Mouse (Mus musculus): ENCODE data around the gene Leo1. TPM values are rescaled to one million over a fixed set of nuclear protein-coding genes. Genes with fewer than 3 reads are reported as not detected.

The Leo1 gene
- 10 to 100 TPM; 36.9 to 38.3 TPM for total RNA-seq (2021)

- intact Hi-C loops (cut with DNase I): no loop called here
- DNase-seq: peak; percentile 87
These were observed at the start of gene Leo1 for GRCm38 (mm10) chr9:75440796-75441666. Gene Leo1 (plus strand): TSS chr9:75441524.

- intact Hi-C loops (cut with DNase I): no loop called here
These were observed 48.1 kb upstream of the Leo1 start for GRCm38 (mm10) chr9:75393251-75393650.

GRCm38 (mm10) chr9:75395971-75396370 is 45.4 kb upstream of the Leo1 start:
- no peak for DNase-seq
- intact Hi-C loops (cut with DNase I): no loop called here

More at GRCm38 (mm10) chr9:75393251-75393650, 48.1 kb upstream of the Leo1 start:
- DNase-seq: no peak

- intact Hi-C loops (cut with DNase I): no loop called here
- DNase-seq: no peak
These were observed 42.3 kb upstream of the Leo1 start for GRCm38 (mm10) chr9:75399069-75399468.

GRCm38 (mm10) chr9:75400639-75401038 is 40.7 kb upstream of the Leo1 start:
- intact Hi-C loops (cut with DNase I): no loop called here
- peak; percentile 21 for DNase-seq

GRCm38 (mm10) chr9:75401593-75402504 is 39.5 kb upstream of the Leo1 start:
- intact Hi-C loops (cut with DNase I): no loop called here
- no peak for DNase-seq

- no peak for DNase-seq
- intact Hi-C loops (cut with DNase I): no loop called here
These were observed 37.8 kb upstream of the Leo1 start for GRCm38 (mm10) chr9:75403520-75403919.

GRCm38 (mm10) chr9:75406121-75406520 is 35.2 kb upstream of the Leo1 start:
- intact Hi-C loops (cut with DNase I): no loop called here
- no peak for DNase-seq

- no peak for DNase-seq
- intact Hi-C loops (cut with DNase I): no loop called here
These were observed 33.5 kb upstream of the Leo1 start for GRCm38 (mm10) chr9:75407803-75408202.

GRCm38 (mm10) chr9:75408204-75408826 is 33.0 kb upstream of the Leo1 start:
- intact Hi-C loops (cut with DNase I): no loop called here
- no peak for DNase-seq

GRCm38 (mm10) chr9:75409031-75409851 is 32.1 kb upstream of the Leo1 start:
- peak; percentile 71 for DNase-seq
- intact Hi-C loops (cut with DNase I): no loop called here

GRCm38 (mm10) chr9:75409852-75410378 is 31.4 kb upstream of the Leo1 start, which contains the start of gene Mapk6:
Gene Mapk6 (minus strand): TSS chr9:75410005.
- intact Hi-C loops (cut with DNase I): no loop called here
- peak; percentile 96 for DNase-seq

GRCm38 (mm10) chr9:75410868-75411487 is 30.3 kb upstream of the Leo1 start:
- intact Hi-C loops (cut with DNase I): no loop called here

GRCm38 (mm10) chr9:75411584-75411983 is 29.7 kb upstream of the Leo1 start:
- no peak for DNase-seq
- intact Hi-C loops (cut with DNase I): no loop called here

More at GRCm38 (mm10) chr9:75410868-75411487, 30.3 kb upstream of the Leo1 start:
- DNase-seq: no peak

- no peak for DNase-seq
- intact Hi-C loops (cut with DNase I): no loop called here
These were observed 28.1 kb upstream of the Leo1 start for GRCm38 (mm10) chr9:75413206-75413605.

- DNase-seq: no peak
- intact Hi-C loops (cut with DNase I): no loop called here
These were observed 27.1 kb upstream of the Leo1 start for GRCm38 (mm10) chr9:75414204-75414603.

- intact Hi-C loops (cut with DNase I): no loop called here
- DNase-seq: no peak
These were observed 19.1 kb upstream of the Leo1 start for GRCm38 (mm10) chr9:75422251-75422691.

- intact Hi-C loops (cut with DNase I): no loop called here
- DNase-seq: no peak
These were observed 17.6 kb upstream of the Leo1 start for GRCm38 (mm10) chr9:75423683-75424082.

Measured in left cerebral cortex, postnatal 4 days (tissue).